Mouse (Mus musculus): ENCODE measurements around the gene Styxl1. TPM values are rescaled to one million over a fixed set of nuclear protein-coding genes. Genes with fewer than 3 reads are reported as not detected.

Styxl1 gene
- not detected for polyA plus RNA-seq (2015; fragmentation: Illumina TruSeq; extraction: RNeasy Lipid Tissue Mini Kit (QIAGEN cat#74804); ENCODE audit: insufficient read depth, low read depth, low replicate concordance)

GRCm38 (mm10) chr5:135777796-135778470, at the start of gene Styxl1:
Gene Styxl1 (minus strand): TSS chr5:135778385.

GRCm38 (mm10) chr5:135806555-135807262, 28.5 kb upstream of the Styxl1 start, which contains the start of gene Srrm3:
Gene Srrm3 (plus strand): TSS chr5:135806890.

GRCm38 (mm10) chr5:135778471-135779445, 573 bp upstream of the Styxl1 start, which contains the start of gene Mdh2:
Gene Mdh2 (plus strand): TSS chr5:135778480.

GRCm38 (mm10) chr5:135743741-135744609, 34.2 kb downstream of the Styxl1 start, which contains the start of gene Tmem120a:
Gene Tmem120a (minus strand): TSS chr5:135744448.

Other genes with a start within 250 kb of the Styxl1 start
- 9.4 TPM for gene Hip1, start 233.3 kb downstream of the Styxl1 start, polyA plus RNA-seq (2015; fragmentation: Illumina TruSeq; extraction: RNeasy Lipid Tissue Mini Kit (QIAGEN cat#74804); ENCODE audit: insufficient read depth, low read depth, low replicate concordance)
- not detected for gene Ccl26, start 214.8 kb downstream of the Styxl1 start, polyA plus RNA-seq (2015; fragmentation: Illumina TruSeq; extraction: RNeasy Lipid Tissue Mini Kit (QIAGEN cat#74804); ENCODE audit: insufficient read depth, low read depth, low replicate concordance)
- gene Ccl24, start 205.3 kb downstream of the Styxl1 start, polyA plus RNA-seq (2015; fragmentation: Illumina TruSeq; extraction: RNeasy Lipid Tissue Mini Kit (QIAGEN cat#74804); ENCODE audit: insufficient read depth, low read depth, low replicate concordance): 5.6 TPM
- gene Rhbdd2, start 145.8 kb downstream of the Styxl1 start, polyA plus RNA-seq (2015; fragmentation: Illumina TruSeq; extraction: RNeasy Lipid Tissue Mini Kit (QIAGEN cat#74804); ENCODE audit: insufficient read depth, low read depth, low replicate concordance): 6.4 TPM
- 17.9 TPM for gene Por, start 108.4 kb downstream of the Styxl1 start, polyA plus RNA-seq (2015; fragmentation: Illumina TruSeq; extraction: RNeasy Lipid Tissue Mini Kit (QIAGEN cat#74804); ENCODE audit: insufficient read depth, low read depth, low replicate concordance)
- 12.6 TPM for gene Tmem120a, start 33.9 kb downstream of the Styxl1 start, polyA plus RNA-seq (2015; fragmentation: Illumina TruSeq; extraction: RNeasy Lipid Tissue Mini Kit (QIAGEN cat#74804); ENCODE audit: insufficient read depth, low read depth, low replicate concordance)
- gene Mdh2, start 95 bp upstream of the Styxl1 start, polyA plus RNA-seq (2015; fragmentation: Illumina TruSeq; extraction: RNeasy Lipid Tissue Mini Kit (QIAGEN cat#74804); ENCODE audit: insufficient read depth, low read depth, low replicate concordance): 44.9 TPM
- gene Srrm3, start 28.5 kb upstream of the Styxl1 start, polyA plus RNA-seq (2015; fragmentation: Illumina TruSeq; extraction: RNeasy Lipid Tissue Mini Kit (QIAGEN cat#74804); ENCODE audit: insufficient read depth, low read depth, low replicate concordance): 2.1 TPM
- 56.9 TPM for gene Hspb1, start 109.5 kb upstream of the Styxl1 start, polyA plus RNA-seq (2015; fragmentation: Illumina TruSeq; extraction: RNeasy Lipid Tissue Mini Kit (QIAGEN cat#74804); ENCODE audit: insufficient read depth, low read depth, low replicate concordance)
- 17.9 TPM for gene Ywhag, start 156.2 kb upstream of the Styxl1 start, polyA plus RNA-seq (2015; fragmentation: Illumina TruSeq; extraction: RNeasy Lipid Tissue Mini Kit (QIAGEN cat#74804); ENCODE audit: insufficient read depth, low read depth, low replicate concordance)
- gene Ssc4d, start 196.1 kb upstream of the Styxl1 start, polyA plus RNA-seq (2015; fragmentation: Illumina TruSeq; extraction: RNeasy Lipid Tissue Mini Kit (QIAGEN cat#74804); ENCODE audit: insufficient read depth, low read depth, low replicate concordance): 2.0 TPM
- gene Zp3, start 201.7 kb upstream of the Styxl1 start, polyA plus RNA-seq (2015; fragmentation: Illumina TruSeq; extraction: RNeasy Lipid Tissue Mini Kit (QIAGEN cat#74804); ENCODE audit: insufficient read depth, low read depth, low replicate concordance): not detected
- gene Dtx2, start 216.4 kb upstream of the Styxl1 start, polyA plus RNA-seq (2015; fragmentation: Illumina TruSeq; extraction: RNeasy Lipid Tissue Mini Kit (QIAGEN cat#74804); ENCODE audit: insufficient read depth, low read depth, low replicate concordance): 4.0 TPM

All from pancreas, adult 10 weeks (tissue).